Comparison of ENCODE assay signal across 8 mouse cellular contexts in genomic region chr2:49450931-49451636, GRCm38 (mm10). TPM values are rescaled to one million over a fixed set of nuclear protein-coding genes. Genes with fewer than 3 reads are reported as not detected.
A peak's percentile ranks its signal among the peaks of the same experiment; 100 is the strongest.
DNase-seq lines count a peak whose midpoint lies in the region; ATAC-seq and TF ChIP-seq lines count a peak whose summit lies in the region.

Gene Epc2 (plus strand): TSS chr2:49451486.

- no peaks in the 10 kb centered on the region for H3K27me3 ChIP-seq in embryonic facial prominence, embryonic 12.5 days
- no peaks in the 10 kb centered on the region for H3K27me3 ChIP-seq in kidney, adult 2 months (replicated peaks; ENCODE audit: control insufficient read depth, insufficient read depth, low read length)
- no peaks in the 10 kb centered on the region for H3K27me3 ChIP-seq in limb, embryonic 11.5 days (ENCODE audit: control insufficient read depth, insufficient read depth, low read length)
- no peaks in the 10 kb centered on the region for H3K27me3 ChIP-seq in midbrain, embryonic 13.5 days
- no peaks in the 10 kb centered on the region for H3K27me3 ChIP-seq in small intestine, adult 2 months (ENCODE audit: control insufficient read depth, insufficient read depth, low read length)

- peak within 1 kb of the TSS; percentile 99 for H3K27ac ChIP-seq in embryonic facial prominence, embryonic 12.5 days
- peak within 1 kb of the TSS; percentile 99 for H3K27ac ChIP-seq in kidney, adult 2 months (ENCODE audit: insufficient read depth, low read depth, low read length)
- H3K27ac ChIP-seq in limb, embryonic 11.5 days (replicated peaks; ENCODE audit: low read depth, low read length): peak within 1 kb of the TSS; percentile 100
- H3K27ac ChIP-seq in midbrain, embryonic 13.5 days: peak within 1 kb of the TSS; percentile 100
- peak within 1 kb of the TSS; percentile 99 for H3K27ac ChIP-seq in small intestine, adult 2 months (ENCODE audit: insufficient read depth, low read depth, low read length)

- no peaks in the 10 kb centered on the region for H3K36me3 ChIP-seq in embryonic facial prominence, embryonic 12.5 days
- no peaks in the 10 kb centered on the region for H3K36me3 ChIP-seq in kidney, adult 2 months (ENCODE audit: control insufficient read depth, insufficient read depth, low read length)
- H3K36me3 ChIP-seq in limb, embryonic 11.5 days (ENCODE audit: control insufficient read depth, insufficient read depth, low read length): no peaks in the 10 kb centered on the region
- no peaks in the 10 kb centered on the region for H3K36me3 ChIP-seq in midbrain, embryonic 13.5 days
- H3K36me3 ChIP-seq in small intestine, adult 2 months (ENCODE audit: control insufficient read depth, insufficient read depth, low read length): no peaks in the 10 kb centered on the region

- H3K4me2 ChIP-seq in embryonic facial prominence, embryonic 12.5 days (replicated peaks): peak within 1 kb of the TSS; percentile 79
- H3K4me2 ChIP-seq in limb, embryonic 11.5 days (ENCODE audit: low read depth, severe bottlenecking): peak within 1 kb of the TSS; percentile 83
- peak within 1 kb of the TSS; percentile 77 for H3K4me2 ChIP-seq in midbrain, embryonic 13.5 days (replicated peaks)

- peak; percentile 85 for ATAC-seq in embryonic facial prominence, embryonic 12.5 days (ENCODE audit: insufficient number of reproducible peaks, insufficient read depth, low FRiP score, low TSS enrichment)
- ATAC-seq in limb, embryonic 11.5 days (ENCODE audit: insufficient number of reproducible peaks, low FRiP score, low TSS enrichment, low read depth): peak; percentile 77
- peak; percentile 88 for ATAC-seq in midbrain, embryonic 13.5 days

- H3K4me3 ChIP-seq in embryonic facial prominence, embryonic 12.5 days: peak within 1 kb of the TSS; percentile 96
- peak within 1 kb of the TSS; percentile 93 for H3K4me3 ChIP-seq in kidney, adult 2 months (ENCODE audit: insufficient read depth, low read depth, low read length)
- H3K4me3 ChIP-seq in limb, embryonic 11.5 days (ENCODE audit: low read depth, low read length): peak within 1 kb of the TSS; percentile 80
- peak within 1 kb of the TSS; percentile 96 for H3K4me3 ChIP-seq in midbrain, embryonic 13.5 days (replicated peaks)
- peak within 1 kb of the TSS; percentile 89 for H3K4me3 ChIP-seq in small intestine, adult 2 months (ENCODE audit: low read depth, low read length)

- no peak for TF ChIP-seq CTCF in kidney, adult 2 months (conservative IDR thresholded peaks at IDR 0.05; ENCODE audit: insufficient read depth, insufficient read length, low read depth, low read length)
- no peak for TF ChIP-seq CTCF in small intestine, adult 2 months (IDR thresholded peaks at IDR 0.05; ENCODE audit: extremely low read depth, insufficient read length, insufficient replicate concordance, low read depth, low read length)

- under 1% methylated on average over 50 of the region's 88 CpGs for WGBS in embryonic facial prominence, embryonic 12.5 days
- WGBS in kidney, adult 2 months: under 1% methylated on average over 70 of the region's 88 CpGs
- 0% methylated on average over 66 of the region's 88 CpGs for WGBS in limb, embryonic 11.5 days
- under 1% methylated on average over 68 of the region's 88 CpGs for WGBS in midbrain, embryonic 13.5 days
- 1% methylated on average over 85 of the region's 88 CpGs for WGBS in small intestine, adult 2 months

- TF ChIP-seq POLR2A in kidney, adult 2 months (IDR thresholded peaks at IDR 0.05; ENCODE audit: low read depth, low read length): peak; percentile 17
- TF ChIP-seq POLR2A in small intestine, adult 2 months (IDR thresholded peaks at IDR 0.05; ENCODE audit: low read depth, low read length): peak; percentile 62

- H3K9me3 ChIP-seq in embryonic facial prominence, embryonic 12.5 days: no peaks in the 10 kb centered on the region
- H3K9me3 ChIP-seq in limb, embryonic 11.5 days (ENCODE audit: control insufficient read depth, low read length): no peaks in the 10 kb centered on the region
- H3K9me3 ChIP-seq in midbrain, embryonic 13.5 days: no peaks in the 10 kb centered on the region

- peak within 1 kb of the TSS; percentile 94 for H3K9ac ChIP-seq in embryonic facial prominence, embryonic 12.5 days
- peak within 1 kb of the TSS; percentile 99 for H3K9ac ChIP-seq in limb, embryonic 11.5 days (ENCODE audit: low read length)
- peak within 1 kb of the TSS; percentile 93 for H3K9ac ChIP-seq in midbrain, embryonic 13.5 days (replicated peaks)

- H3K4me1 ChIP-seq in embryonic facial prominence, embryonic 12.5 days: peaks cover 15% of the 10 kb centered on the region
- H3K4me1 ChIP-seq in kidney, adult 2 months (ENCODE audit: control insufficient read depth, insufficient read depth, low read length): peaks cover 2% of the 10 kb centered on the region; the same call in 1 of the 2 replicates
- H3K4me1 ChIP-seq in limb, embryonic 11.5 days (ENCODE audit: control insufficient read depth, insufficient read depth, low read length): peaks cover 10% of the 10 kb centered on the region
- H3K4me1 ChIP-seq in midbrain, embryonic 13.5 days (replicated peaks): peaks cover 30% of the 10 kb centered on the region
- 0 out of 2 replicates have a peak, but pooled peaks cover 1% of the 10 kb centered on the region for H3K4me1 ChIP-seq in small intestine, adult 2 months (ENCODE audit: control insufficient read depth, insufficient read depth, insufficient read length, low read length)

- DNase-seq in 3134 (ENCODE audit: extremely low read depth, insufficient read length, low spot score): peak; percentile 86
- peak; percentile 87 to 88 for DNase-seq in adrenal gland, postnatal 36 days
- peak; percentile 84 to 88 for DNase-seq in heart, adult 18-20 months
- DNase-seq in kidney, adult 2 months: peak; percentile 87
- peak; percentile 92 for DNase-seq in limb, embryonic 11.5 days (ENCODE audit: low spot score)

RNA-seq across cellular contexts. Expression of gene Epc2, which starts in this region (rescaled TPM):
- 10 to 100 TPM; 24.6 to 24.8 TPM for total RNA-seq in adrenal gland, postnatal 36 days (2021)
- polyA plus RNA-seq in embryonic facial prominence, embryonic 12.5 days (2016; fragmentation: Nextera tagmentation; extraction: Ambion mirVana): 9.9 and 10.6 TPM in 2 replicates
- total RNA-seq in heart, adult 18-20 months (2021): 10 to 100 TPM; 20.5 to 20.8 TPM
- 5.9 and 6.0 TPM in 2 replicates for polyA plus RNA-seq in kidney, adult 2 months (2012; rRNA removed)
- polyA plus RNA-seq in limb, embryonic 11.5 days (2014; fragmentation: Nextera tagmentation; extraction: Ambion mirVana): 11.9 and 12.7 TPM in 2 replicates
- 13.6 and 15.1 TPM in 2 replicates for polyA plus RNA-seq in midbrain, embryonic 13.5 days (2015; fragmentation: Nextera tagmentation; extraction: Ambion mirVana)
- 1.5 and 3.9 TPM in 2 replicates for polyA plus RNA-seq in small intestine, adult 2 months (2012; rRNA removed)

Comparison
In these comparisons a context has a peak if more than half of its experiments do, and no peak if none do; other contexts are left out.
1. Peak in every context shown above with its lines: DNase-seq, ATAC-seq, H3K4me3 ChIP-seq and H3K27ac ChIP-seq.